Mouse (Mus musculus): ENCODE measurements at regions not wholly inside any gene's neighbourhood (a gene's known extent, or its start where the extent isn't known, plus 50 kb on each side); places are given as distances from the start of the nearest gene placed in this dataset.
A peak's percentile ranks its signal among the peaks of the same experiment; 100 is the strongest.

DNA sequence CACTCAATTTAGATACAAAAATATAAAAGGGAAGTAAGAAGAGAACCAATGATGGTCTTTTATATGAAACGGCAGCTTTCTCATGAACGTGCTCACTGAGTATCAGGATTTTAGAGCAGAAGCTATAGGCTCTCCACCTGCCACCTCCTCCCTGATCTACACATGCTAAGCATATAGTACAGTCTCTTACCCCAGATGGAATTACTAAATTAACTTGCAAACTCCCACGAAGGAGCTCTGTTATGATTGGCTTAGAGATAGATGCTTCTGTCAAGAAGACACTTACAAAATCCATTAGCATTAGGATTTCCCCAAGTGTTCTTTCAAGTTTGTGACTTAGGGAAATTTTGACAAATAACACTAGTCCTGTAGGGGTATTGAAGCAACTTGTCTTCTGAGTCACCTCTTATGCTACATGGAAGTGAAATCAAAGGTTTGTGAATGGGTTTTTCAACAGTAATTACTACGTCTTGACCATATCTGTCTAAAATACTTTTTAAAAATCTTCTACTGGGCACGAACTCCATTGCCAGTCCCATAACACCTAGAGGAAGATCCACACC is 60.6 kb downstream of the Crygs start:
- no peak for DNase-seq (ENCODE audit: extremely low spot score in 1 of 2, low spot score in 2 of 2)
- intact Hi-C loops (cut with DNase I) = no loop called here

DNA sequence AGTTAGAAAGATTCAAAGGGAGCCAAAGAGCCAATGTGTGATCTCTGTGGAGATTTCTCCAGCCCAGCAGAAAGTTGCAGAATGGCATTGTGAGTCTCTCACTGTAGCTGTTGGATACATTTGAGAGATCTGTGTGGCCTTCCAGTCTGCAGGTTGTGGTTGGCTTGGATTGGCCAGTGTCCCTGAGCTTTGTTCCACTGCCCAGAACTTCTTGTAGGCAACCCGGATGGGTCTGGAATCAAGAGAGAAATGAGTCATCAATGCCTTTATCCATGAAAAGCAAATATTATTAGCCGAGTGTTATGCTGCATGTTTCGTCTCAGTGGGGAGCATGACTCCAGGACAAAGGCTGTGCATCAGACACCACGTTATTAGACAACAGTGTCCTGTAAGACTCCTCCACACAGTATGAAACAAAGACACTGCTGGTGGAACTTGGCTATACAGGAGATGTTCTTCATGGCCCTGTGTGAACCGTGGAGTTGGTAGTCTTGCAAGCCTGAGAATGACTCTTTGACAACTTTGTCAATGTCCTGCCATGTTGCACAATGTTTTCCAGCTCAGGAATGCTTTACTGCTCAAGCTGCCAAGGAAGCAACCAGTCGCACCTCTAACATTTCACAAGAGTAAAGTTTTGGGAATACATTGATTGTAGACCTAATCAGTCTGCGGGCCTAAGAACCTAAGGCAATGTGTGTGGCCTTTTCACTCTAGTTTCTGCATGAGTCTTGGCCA is 67.1 kb downstream of the Crygs start:
- intact Hi-C loops (cut with DNase I) = no loop called here
- no peak for DNase-seq (ENCODE audit: extremely low spot score in 1 of 2, low spot score in 2 of 2)

DNA sequence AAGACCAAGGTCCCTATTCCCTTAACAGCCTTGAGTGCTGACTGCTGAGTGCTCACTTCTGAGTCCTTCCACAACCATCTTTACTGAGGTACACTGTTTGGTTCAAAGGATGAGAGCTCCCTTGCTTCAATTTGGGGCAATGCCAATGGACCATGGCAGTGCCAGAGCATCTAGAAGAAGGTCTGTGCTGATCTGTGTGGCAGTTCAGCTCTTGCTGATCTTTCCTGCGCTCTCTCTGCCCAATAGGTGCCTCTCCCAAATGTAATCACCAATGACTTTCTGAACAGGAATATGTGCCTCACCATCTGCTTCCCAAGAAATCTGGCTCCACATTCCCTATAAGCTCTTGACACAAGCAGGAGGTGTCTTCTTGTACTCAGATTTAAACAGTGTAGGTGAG is 67.9 kb downstream of the Crygs start:
- intact Hi-C loops (cut with DNase I) = no loop called here
- DNase-seq (ENCODE audit: extremely low spot score in 1 of 2, low spot score in 2 of 2) = no peak

GRCm38 (mm10) chr16:22741496-22741895 is 69.9 kb downstream of the Crygs start:
- DNase-seq (ENCODE audit: extremely low spot score in 1 of 2, low spot score in 2 of 2) = no peak
- intact Hi-C loops (cut with DNase I) = no loop called here

- intact Hi-C loops (cut with DNase I) = no loop called here
- no peak for DNase-seq (ENCODE audit: extremely low spot score in 1 of 2, low spot score in 2 of 2)
Measured at GRCm38 (mm10) chr16:22734529-22735022, 76.8 kb downstream of the Crygs start.

DNA sequence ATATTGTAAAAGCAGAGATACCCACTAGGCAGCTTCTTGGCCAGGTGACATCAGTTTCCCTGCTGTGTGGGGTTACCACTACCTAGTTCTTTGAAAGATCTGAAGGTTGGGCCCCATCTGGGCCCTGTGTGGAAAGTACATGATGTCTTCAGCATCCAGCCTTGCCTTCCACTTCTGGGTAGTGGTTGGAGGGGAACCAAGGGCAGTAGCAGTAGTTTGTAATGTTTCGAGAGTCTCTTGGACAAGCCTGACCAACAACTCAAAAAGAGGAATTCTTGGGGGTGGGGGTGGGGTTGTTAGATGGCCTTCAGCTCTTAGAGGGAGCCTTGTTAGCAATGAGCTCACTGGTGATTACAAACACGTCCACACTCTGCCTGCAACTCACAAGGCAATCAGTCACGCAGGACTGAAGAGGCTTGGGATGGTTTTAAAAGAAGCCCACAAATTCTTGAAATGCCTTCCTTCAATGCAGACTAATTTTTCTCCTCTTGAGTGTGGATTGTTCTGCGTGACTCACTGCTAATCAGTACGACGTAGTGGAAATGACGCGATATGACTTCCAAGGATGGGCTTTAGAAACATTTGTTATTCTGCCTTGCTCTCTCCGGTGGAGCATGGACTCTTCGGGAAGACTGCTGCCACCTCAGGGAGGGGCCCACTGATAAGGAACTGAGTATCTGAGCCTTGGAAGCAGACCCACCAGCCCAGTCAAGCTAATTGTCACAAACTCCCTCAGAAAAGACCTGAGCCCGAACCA is 76.9 kb upstream of the Dgkg start:
- DNase-seq (ENCODE audit: extremely low spot score in 1 of 2, low spot score in 2 of 2) = no peak
- intact Hi-C loops (cut with DNase I) = no loop called here

DNA sequence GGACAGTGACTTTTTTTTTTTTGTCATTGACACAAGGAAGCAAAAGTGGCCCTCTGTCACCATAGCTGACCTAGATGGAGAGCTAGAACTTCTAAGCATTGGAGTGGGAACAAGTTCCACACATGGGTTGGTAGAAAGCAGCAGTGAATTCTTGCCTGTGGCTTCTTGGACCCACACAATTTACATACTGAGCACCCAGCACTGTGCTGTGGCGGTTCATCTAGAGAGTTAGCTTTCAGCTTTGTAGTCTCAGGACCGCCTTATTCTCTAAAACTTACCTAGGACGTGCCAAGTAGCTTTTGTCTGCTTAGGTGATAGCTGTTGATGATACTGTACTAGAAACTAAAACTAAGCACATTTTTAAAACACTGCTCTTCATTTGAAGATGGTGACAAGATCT is 72.1 kb upstream of the Dgkg start:
- DNase-seq (ENCODE audit: extremely low spot score in 1 of 2, low spot score in 2 of 2) = no peak
- intact Hi-C loops (cut with DNase I) = no loop called here

GRCm38 (mm10) chr16:22725261-22725660 is 68.2 kb upstream of the Dgkg start:
- intact Hi-C loops (cut with DNase I) = no loop called here
- no peak for DNase-seq (ENCODE audit: extremely low spot score in 1 of 2, low spot score in 2 of 2)

- intact Hi-C loops (cut with DNase I) = no loop called here
- DNase-seq (ENCODE audit: extremely low spot score in 1 of 2, low spot score in 2 of 2) = no peak
Measured at GRCm38 (mm10) chr16:22723333-22723732, 66.3 kb upstream of the Dgkg start.

- intact Hi-C loops (cut with DNase I) = no loop called here
- DNase-seq (ENCODE audit: extremely low spot score in 1 of 2, low spot score in 2 of 2) = peak in 1 of 2 experiments; percentile 53
Measured at GRCm38 (mm10) chr16:22719791-22720190, 62.8 kb upstream of the Dgkg start.

DNA sequence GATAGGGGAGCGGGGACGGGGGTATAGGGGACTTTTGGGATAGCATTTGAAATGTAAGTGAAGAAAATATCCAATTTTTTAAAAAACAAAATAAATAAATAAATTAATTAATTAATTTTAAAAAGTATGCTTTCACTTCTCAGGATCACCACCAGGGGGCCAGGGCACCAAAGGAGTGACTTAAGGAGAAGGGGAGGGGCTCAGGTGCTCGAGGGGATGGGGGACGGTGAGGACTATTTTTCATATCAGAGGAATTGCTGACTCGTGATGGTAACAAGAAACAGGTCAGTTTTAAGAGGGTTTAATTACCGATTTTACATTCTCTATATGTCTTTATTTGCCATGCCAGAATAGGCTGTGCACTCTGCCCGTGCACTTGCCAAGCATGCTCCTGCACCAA is 62.3 kb upstream of the Dgkg start:
- intact Hi-C loops (cut with DNase I) = no loop called here
- DNase-seq (ENCODE audit: extremely low spot score in 1 of 2, low spot score in 2 of 2) = peak in 1 of 2 experiments; percentile 29

DNA sequence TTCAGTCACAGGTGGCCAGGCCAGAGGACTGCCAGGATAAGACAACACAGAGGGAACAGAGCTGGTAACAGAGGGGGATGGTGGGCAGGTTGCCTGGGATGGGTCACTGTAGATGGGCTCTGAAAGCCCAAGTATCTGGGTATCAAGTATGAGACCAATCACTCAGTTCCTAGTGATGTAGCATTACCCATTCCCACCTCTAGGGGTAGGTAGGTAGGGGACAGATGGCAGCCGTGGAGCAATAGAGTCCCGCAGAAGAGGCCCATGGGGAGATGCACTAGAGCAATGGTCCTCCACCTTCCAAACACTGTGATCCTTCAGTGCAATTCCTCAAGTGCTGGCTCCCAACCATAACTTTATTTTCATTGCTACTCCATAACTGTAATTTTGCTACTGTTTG is 60.4 kb upstream of the Dgkg start:
- intact Hi-C loops (cut with DNase I) = no loop called here
- no peak for DNase-seq (ENCODE audit: extremely low spot score in 1 of 2, low spot score in 2 of 2)

DNA sequence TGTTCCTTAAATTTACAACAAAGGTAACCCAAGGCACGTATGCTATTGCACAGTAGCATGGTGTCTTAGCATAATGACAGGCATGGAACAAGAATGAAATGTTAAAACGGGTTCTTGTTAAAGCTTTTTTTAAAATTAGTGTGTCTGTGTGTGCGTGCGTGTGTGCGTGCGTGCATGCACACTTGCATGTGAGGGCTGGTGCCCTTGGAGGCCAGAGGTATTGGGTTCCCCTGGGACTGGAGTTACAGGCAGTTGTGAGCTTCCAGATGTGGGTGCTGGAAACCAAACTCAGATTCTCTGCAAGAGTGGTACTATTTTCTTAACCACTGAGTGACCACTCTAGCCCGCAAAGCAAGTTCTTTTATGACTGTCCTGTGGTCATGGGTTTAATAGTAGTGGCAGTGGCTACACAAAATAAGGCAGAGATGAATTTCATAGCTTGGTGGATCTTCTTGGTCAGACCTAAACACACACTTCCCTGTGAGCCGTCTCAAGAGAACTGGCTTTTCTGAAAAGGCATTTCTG is 59.3 kb upstream of the Dgkg start:
- intact Hi-C loops (cut with DNase I) = no loop called here
- no peak for DNase-seq (ENCODE audit: extremely low spot score in 1 of 2, low spot score in 2 of 2)

- intact Hi-C loops (cut with DNase I) = no loop called here
- no peak for DNase-seq (ENCODE audit: extremely low spot score in 1 of 2, low spot score in 2 of 2)
Measured at GRCm38 (mm10) chr16:22714315-22714714, 57.3 kb upstream of the Dgkg start.

- no peak for DNase-seq (ENCODE audit: extremely low spot score in 1 of 2, low spot score in 2 of 2)
- intact Hi-C loops (cut with DNase I) = no loop called here
Measured at GRCm38 (mm10) chr16:22708768-22709167, 51.7 kb upstream of the Dgkg start.

Measured in left cerebral cortex, postnatal 10 days (tissue).